Mouse (Mus musculus) liver, embryonic 13.5 days (tissue): Measurements from ENCODE around the gene Dlg2. TPM values are rescaled to one million over a fixed set of nuclear protein-coding genes. Genes with fewer than 3 reads are reported as not detected.

Experiments
- ATAC-seq: fragments of 200-750 bp; cut with Nextera tagmentation; 2 replicates; pipeline ENCODE4 v1.8.0; 2017; ENCODE audit warnings: low read depth, mild to moderate bottlenecking, moderate number of reproducible peaks, moderate library complexity
- DNase-seq: peaks from one replicate; pipeline ENCODE4 v3.0.0; 2022
- H3K27ac ChIP-seq: fragments of 300-500 bp; sonication (generic); 2 replicates; pipeline ENCODE4 v1.5.1; 2015; ENCODE audit warnings: moderate library complexity, mild to moderate bottlenecking, inconsistent platforms
- H3K27me3 ChIP-seq: fragments of 300-500 bp; sonication (generic); 2 replicates; pipeline ENCODE4 v1.6.1; 2015; ENCODE audit warnings: mild to moderate bottlenecking, inconsistent platforms
- H3K36me3 ChIP-seq: fragments of 300-500 bp; sonication (generic); 2 replicates; pipeline ENCODE4 v1.6.1; 2015; ENCODE audit warnings: mild to moderate bottlenecking, inconsistent platforms
- H3K4me1 ChIP-seq: fragments of 300-500 bp; sonication (generic); replicated peaks from 2 replicates; pipeline ENCODE4 v1.6.1; 2015; ENCODE audit warnings: inconsistent platforms
- H3K4me2 ChIP-seq: fragments of 300-500 bp; sonication (generic); 2 replicates; pipeline ENCODE4 v1.6.1; 2015; ENCODE audit warnings: inconsistent platforms, mild to moderate bottlenecking, moderate library complexity
- H3K4me3 ChIP-seq: fragments of 300-500 bp; sonication (generic); replicated peaks from 2 replicates; pipeline ENCODE4 v1.5.1; 2015; ENCODE audit warnings: mild to moderate bottlenecking, inconsistent platforms
- H3K9ac ChIP-seq: fragments of 300-500 bp; sonication (generic); 2 replicates; pipeline ENCODE4 v1.6.1; 2015; ENCODE audit warnings: mild to moderate bottlenecking, inconsistent platforms
- H3K9me3 ChIP-seq: fragments of 300-500 bp; sonication (generic); replicated peaks from 2 replicates; pipeline ENCODE4 v1.6.1; 2016; ENCODE audit warnings: inconsistent platforms
- WGBS: fragments of 180-500 bp; shearing (Covaris S2); methylation state at CpG from one replicate; pipeline ENCODE4 v1.1.7; 2015; ENCODE audit not compliant: insufficient replicate concordance; 5-methylcytosine and 5-hydroxymethylcytosine counted together
- polyA plus RNA-seq: library from polyadenylated mRNA; unstranded; fragments of >200 nt; fragmentation: Nextera tagmentation; extraction: Ambion mirVana; gene quantifications from 2 replicates; pipeline ENCODE4 v1.2.1, GENCODE M21; 2015

The Dlg2 gene
- 0.52 and 0.65 TPM in 2 replicates for polyA plus RNA-seq

DNA sequence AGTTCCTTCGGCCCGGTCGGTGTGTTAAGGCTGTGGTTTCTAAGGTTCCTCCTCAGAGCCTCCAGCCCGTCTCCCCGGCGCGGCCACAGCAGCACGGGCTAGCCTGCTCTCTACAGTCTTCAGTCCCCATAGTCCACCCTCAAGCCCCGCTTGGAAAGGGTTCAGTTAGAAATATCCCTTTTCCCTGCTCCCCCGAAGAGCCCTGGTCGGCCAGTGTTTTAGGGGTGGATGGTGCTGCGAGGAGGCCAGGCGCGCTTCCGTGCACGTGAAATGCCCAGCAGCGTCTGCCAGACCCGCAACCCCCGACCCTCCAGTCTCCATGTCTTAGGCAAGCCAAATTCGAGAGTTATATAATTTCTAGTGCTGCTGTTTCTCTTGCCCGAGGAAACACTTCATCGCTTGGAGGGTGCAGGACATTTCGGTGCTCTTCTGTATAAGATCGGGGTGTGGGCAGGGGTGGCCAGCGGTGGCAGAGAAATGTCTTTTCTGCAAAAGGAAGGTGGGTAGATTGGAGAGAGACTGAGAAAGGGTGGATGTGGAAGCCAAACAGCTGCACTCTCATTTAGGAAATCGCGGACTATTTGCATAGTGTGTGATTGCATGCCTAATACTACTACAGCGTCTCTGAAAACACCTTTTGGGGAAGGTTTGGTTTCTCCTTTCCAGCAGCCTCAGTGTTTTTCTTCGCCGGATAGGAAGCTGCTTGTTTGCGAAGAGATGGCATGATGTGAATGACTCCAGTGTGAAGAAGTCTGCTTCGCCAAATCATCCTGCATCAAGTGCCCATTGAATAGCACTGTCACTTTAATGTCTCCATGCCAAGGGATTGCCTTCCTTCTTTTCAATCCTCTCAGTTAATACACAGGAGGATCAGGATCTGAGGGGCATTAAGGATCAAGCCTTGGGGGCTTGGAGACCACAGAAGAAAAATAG, at the start of gene Dlg2:
Gene Dlg2 (plus strand): TSS at position 360 of the 933 bp plus-strand sequence.
- H3K4me1 ChIP-seq, result peaks cover 28% of the 10 kb centered on the region
- peak within 1 kb of the TSS; percentile 99 for H3K4me2 ChIP-seq
- H3K36me3 ChIP-seq, result no peaks in the 10 kb centered on the region
- no peaks in the 10 kb centered on the region for H3K9me3 ChIP-seq
- H3K9ac ChIP-seq, result peak within 1 kb of the TSS; percentile 84
- peak within 1 kb of the TSS; percentile 73 for H3K4me3 ChIP-seq
- ATAC-seq, result no peak
- no peak for DNase-seq
- WGBS, result under 1% methylated on average over 32 of the region's 32 CpGs
- peak within 1 kb of the TSS; percentile 67 for H3K27ac ChIP-seq
- H3K27me3 ChIP-seq, result peaks cover 14% of the 10 kb centered on the region; the same call in 1 of the 2 replicates

DNA sequence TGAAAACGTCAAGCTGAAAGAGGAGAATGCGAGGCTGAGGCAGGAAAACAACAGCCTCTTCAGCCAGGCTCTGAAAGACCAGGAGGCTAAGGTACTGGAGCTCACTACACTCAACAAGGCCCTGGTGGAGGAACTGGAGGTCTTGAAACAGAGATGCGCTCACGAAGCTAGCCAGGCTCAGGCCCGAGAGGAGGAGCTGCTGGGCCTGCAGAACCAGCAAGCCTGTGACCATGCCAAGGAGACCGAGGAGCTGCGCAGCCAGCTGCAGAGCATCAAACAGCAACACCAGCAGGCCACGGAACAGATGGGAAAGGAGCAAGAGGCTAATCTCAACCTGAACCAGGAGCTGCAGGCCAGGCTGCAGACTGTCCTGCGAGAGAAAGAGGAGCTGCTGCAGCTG, 49.5 kb upstream of the Dlg2 start:
- WGBS, result 59% methylated on average over 9 of the region's 9 CpGs
- DNase-seq, result no peak
- no peak overlapping the region for H3K9ac ChIP-seq
- 0 out of 2 replicates have a peak, but pooled peaks cover 7% of the 10 kb centered on the region for H3K27me3 ChIP-seq
- H3K36me3 ChIP-seq, result no peaks in the 10 kb centered on the region
- no peaks in the 10 kb centered on the region; the same call in 1 of the 2 replicates for H3K4me1 ChIP-seq
- H3K27ac ChIP-seq, result no peak overlapping the region
- H3K9me3 ChIP-seq, result no peaks in the 10 kb centered on the region
- no peak overlapping the region for H3K4me3 ChIP-seq
- H3K4me2 ChIP-seq, result peak overlapping the region; percentile 53
- ATAC-seq, result no peak

DNA sequence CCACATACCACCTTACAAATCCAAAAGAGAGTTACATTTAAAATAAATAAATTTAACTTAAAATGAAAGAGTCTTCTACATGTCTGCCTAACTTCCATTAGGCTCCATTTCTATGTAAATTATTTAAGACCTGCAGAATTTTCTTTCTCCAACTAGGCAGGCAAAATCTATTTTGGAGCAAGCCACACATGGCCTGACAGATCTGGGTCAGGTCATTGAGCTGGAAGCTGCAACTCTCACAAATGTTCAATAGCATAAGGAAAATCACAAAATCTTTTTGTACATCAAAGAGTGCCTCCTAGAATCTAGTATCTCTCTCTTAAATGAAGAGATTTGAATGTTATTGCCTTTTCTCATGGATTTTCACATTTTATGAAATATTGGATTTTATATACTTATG, 44.3 kb upstream of the Dlg2 start:
- H3K27me3 ChIP-seq, result 0 out of 2 replicates have a peak, but pooled peaks cover under 1% of the 10 kb centered on the region
- no peaks in the 10 kb centered on the region for H3K36me3 ChIP-seq
- no peak overlapping the region for H3K4me2 ChIP-seq
- no peaks in the 10 kb centered on the region for H3K9me3 ChIP-seq
- H3K4me1 ChIP-seq, result no peaks in the 10 kb centered on the region
- no peak overlapping the region for H3K27ac ChIP-seq
- ATAC-seq (no peak), DNase-seq (no peak)
- H3K4me3 ChIP-seq, result no peak overlapping the region
- H3K9ac ChIP-seq, result no peak overlapping the region

DNA sequence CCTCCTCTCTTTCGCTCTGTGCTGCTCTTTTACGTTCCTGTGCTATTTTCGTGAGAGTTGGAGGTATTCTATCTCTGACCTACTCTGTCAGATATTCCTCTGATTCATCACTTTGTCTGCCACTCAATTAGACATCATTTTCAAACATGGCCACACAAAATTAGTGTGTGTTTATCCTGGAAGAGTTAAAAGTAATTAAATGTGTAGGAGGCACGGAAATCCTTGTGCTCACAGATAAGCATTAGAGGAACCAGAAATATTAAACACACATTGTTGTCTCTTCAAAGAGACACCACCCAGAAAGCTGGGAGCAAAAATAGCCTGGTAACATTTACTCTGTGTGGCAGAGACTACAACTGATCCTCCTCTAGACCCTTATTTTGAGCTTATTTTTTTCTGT, 36.4 kb upstream of the Dlg2 start:
- H3K9me3 ChIP-seq, result no peaks in the 10 kb centered on the region
- no peaks in the 10 kb centered on the region for H3K27me3 ChIP-seq
- no peaks in the 10 kb centered on the region for H3K36me3 ChIP-seq
- no peak overlapping the region for H3K9ac ChIP-seq
- H3K4me1 ChIP-seq, result no peaks in the 10 kb centered on the region
- no peak overlapping the region for H3K27ac ChIP-seq
- H3K4me3 ChIP-seq, result no peak overlapping the region
- H3K4me2 ChIP-seq, result no peak overlapping the region
- ATAC-seq (no peak), DNase-seq (no peak)
- WGBS, result 73% methylated on average over 4 of the region's 4 CpGs

DNA sequence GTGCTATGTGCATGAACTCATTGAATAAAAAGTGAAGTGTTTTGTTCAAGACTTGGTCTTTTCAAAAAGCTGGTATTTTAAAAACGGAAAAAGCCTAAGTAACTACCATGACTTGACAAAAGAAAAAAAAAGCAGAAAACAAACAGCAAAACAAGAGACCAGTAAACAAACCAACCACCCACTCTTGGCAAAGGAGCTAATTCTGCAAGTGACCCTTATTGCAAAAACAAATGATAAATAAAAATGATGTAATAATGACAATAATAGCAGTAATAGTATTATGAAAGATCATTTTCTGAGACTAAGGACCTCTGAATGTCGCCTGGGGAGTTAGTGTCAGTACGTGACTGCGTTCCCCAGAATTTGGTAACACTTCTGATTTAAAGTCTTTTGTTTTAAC, 34.4 kb upstream of the Dlg2 start:
- Histone ChIP-seq H3K9me3 (no peaks in the 10 kb centered on the region), H3K27ac (peak overlapping the region; percentile 77), H3K4me1 (peaks cover 5% of the 10 kb centered on the region), H3K9ac (peak overlapping the region; percentile 99), H3K27me3 (no peaks in the 10 kb centered on the region), H3K4me3 (peak overlapping the region; percentile 98), H3K4me2 (peak overlapping the region; percentile 86), H3K36me3 (peaks cover under 1% of the 10 kb centered on the region; the same call in 1 of the 2 replicates)
- DNase-seq (no peak), ATAC-seq (no peak)
- 11% methylated on average over 4 of the region's 4 CpGs for WGBS

DNA sequence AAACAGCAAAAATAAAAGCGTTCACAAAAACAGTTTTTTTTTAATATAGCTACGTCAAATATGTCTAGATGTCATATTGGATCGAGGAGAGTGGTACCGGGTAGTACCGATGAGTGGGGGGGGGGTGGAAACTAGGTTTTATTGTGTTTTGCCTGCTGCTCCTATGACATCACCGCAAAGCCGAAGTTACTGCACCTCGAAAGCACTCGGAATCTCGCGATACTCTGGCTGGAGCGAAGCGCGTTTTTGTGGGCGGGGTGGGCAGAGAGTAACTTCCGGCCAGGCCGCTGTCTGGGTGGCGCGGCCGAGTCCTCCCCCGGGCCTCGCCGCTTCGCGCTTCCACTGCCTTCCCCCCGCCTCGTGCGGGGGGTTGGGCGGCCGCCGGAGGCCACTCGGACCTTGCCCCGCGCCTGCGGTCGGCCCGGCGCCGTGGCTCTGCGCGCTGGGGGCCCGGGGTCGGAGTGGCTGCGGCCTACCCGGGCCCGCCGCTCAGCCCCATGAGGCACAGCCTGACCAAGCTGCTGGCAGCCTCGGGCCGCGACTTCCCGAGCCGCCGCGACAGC, 33.9 kb upstream of the Dlg2 start, which contains the start of gene Crebzf:
Gene Crebzf (plus strand): TSS at position 212 of the 563 bp plus-strand sequence.
- 0% methylated on average over 43 of the region's 54 CpGs for WGBS
- H3K9ac ChIP-seq, result peak within 1 kb of the TSS; percentile 99

DNA sequence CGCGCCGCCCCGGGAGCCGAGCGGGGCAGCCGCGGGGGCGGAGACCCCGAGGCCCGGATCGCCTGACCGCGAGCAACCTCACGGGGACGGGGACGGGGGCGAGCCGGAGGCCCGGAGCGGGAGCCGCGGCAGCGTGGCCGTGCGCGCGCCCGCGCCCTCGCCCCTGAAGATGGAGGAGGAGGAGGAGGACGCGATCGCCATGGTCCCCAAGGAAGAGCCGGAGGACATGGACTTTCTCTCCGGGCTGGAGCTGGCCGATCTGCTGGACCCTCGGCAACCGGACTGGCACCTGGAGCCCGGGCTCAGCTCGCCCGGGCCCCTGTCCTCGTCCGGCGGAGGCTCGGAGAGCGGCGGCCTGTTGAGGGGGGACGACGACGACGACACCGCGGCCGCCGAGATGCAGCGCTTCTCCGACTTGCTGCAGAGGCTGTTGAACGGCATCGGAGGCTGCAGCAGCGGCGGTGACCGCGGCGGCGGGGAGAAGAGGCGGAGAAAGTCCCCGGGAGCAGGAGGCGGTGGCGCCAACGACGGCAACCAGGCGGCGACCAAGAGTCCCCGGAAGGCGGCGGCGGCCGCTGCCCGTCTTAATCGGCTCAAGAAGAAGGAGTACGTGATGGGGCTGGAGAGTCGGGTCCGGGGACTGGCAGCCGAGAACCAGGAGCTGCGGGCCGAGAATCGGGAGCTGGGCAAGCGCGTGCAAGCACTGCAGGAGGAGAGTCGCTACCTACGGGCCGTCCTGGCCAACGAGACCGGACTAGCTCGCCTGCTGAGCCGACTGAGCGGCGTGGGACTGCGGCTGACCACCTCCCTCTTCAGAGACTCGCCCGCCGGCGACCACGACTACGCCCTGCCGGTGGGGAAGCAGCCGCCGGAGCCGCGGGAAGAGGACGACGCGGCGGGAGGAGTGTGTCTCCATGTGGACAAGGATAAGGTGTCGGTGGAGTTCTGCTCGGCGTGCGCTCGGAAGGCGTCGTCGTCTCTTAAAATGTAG, 33.1 kb upstream of the Dlg2 start:
- ATAC-seq (peak; percentile 68), DNase-seq (peak; percentile 60)
- Histone ChIP-seq H3K27ac (peak overlapping the region; percentile 94), H3K4me3 (peak overlapping the region; percentile 98), H3K27me3 (no peaks in the 10 kb centered on the region), H3K36me3 (peaks cover 9% of the 10 kb centered on the region), H3K9me3 (no peaks in the 10 kb centered on the region), H3K9ac (peak overlapping the region; percentile 99), H3K4me2 (peak overlapping the region; percentile 86), H3K4me1 (peaks cover 9% of the 10 kb centered on the region)
- under 1% methylated on average over 118 of the region's 123 CpGs for WGBS

More for the DNA sequence above, 33.9 kb upstream of the Dlg2 start, which contains the start of gene Crebzf:
- peak within 1 kb of the TSS; percentile 86 for H3K4me2 ChIP-seq
- ATAC-seq (peak; percentile 92), DNase-seq (peak; percentile 93)
- H3K9me3 ChIP-seq, result no peaks in the 10 kb centered on the region
- H3K36me3 ChIP-seq, result peaks cover 5% of the 10 kb centered on the region
- H3K27ac ChIP-seq, result peak within 1 kb of the TSS; percentile 94
- no peaks in the 10 kb centered on the region for H3K27me3 ChIP-seq
- H3K4me1 ChIP-seq, result peaks cover 8% of the 10 kb centered on the region
- peak within 1 kb of the TSS; percentile 98 for H3K4me3 ChIP-seq

DNA sequence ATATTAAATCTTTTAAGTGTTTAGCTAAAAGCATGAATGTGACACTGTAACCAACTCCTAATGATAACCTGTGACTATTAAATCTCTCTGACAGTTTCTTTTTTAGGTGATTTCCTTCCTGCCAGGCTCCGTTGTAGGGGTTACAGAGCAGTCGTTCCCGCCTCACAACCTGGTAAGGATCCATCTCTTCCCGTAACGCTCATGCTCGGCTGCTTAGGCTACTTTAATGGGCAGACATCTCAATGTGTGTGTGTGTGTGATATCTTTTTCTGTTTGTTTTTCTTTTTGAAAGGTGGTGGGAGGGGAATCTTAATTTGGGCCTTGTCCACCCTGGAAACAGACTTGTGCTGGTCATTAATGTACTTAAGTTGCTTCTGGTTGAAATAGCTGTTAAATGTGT, 32.3 kb upstream of the Dlg2 start:
- Histone ChIP-seq H3K9ac (peak overlapping the region; percentile 99), H3K4me3 (peak overlapping the region; percentile 98), H3K4me1 (peaks cover 9% of the 10 kb centered on the region), H3K27ac (peak overlapping the region; percentile 94), H3K27me3 (no peaks in the 10 kb centered on the region), H3K36me3 (peaks cover 12% of the 10 kb centered on the region), H3K9me3 (no peaks in the 10 kb centered on the region), H3K4me2 (peak overlapping the region; percentile 86)
- under 1% methylated on average over 6 of the region's 6 CpGs for WGBS
- no peak for ATAC-seq
- DNase-seq, result no peak

DNA sequence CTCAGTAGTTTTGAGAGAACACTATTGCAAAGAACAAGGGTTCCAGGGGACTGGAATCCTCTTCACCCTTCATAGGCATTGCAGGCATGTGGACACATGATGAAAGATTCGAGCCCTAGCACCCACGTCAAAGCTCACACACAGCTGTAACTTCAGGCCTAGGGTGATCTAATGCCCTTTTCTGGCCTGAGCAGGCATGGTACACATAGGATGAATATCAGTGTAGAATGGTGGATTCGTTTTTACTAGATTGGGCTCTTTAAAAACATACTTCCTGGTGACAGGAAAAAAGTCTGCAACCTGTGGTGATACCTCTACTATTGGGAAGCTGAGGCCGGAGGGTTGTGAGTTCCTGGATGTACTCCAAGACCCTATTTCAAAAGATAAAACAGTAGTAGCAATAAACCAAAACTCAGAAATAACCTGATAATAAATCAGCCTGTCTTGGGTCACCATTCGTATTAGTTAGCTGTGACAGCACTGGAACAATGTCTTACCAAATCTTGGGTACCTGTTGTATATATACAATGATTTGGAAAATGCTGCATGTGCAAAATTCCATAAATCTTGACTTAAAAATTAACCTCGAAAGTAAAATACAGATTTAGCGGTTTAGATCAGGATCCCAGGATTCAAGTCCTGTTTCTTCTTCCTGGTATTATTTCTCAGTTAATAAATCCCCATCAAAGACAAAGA, 20.2 kb upstream of the Dlg2 start:
- Histone ChIP-seq H3K9me3 (no peaks in the 10 kb centered on the region), H3K9ac (peak overlapping the region; percentile 80), H3K4me3 (peak overlapping the region; percentile 77), H3K4me2 (peak overlapping the region; percentile 87), H3K27me3 (no peaks in the 10 kb centered on the region), H3K27ac (peak overlapping the region; percentile 84), H3K36me3 (peaks cover 25% of the 10 kb centered on the region), H3K4me1 (peaks cover 26% of the 10 kb centered on the region)
- 17% methylated on average over 7 of the region's 7 CpGs for WGBS
- ATAC-seq (no peak), DNase-seq (no peak)

DNA sequence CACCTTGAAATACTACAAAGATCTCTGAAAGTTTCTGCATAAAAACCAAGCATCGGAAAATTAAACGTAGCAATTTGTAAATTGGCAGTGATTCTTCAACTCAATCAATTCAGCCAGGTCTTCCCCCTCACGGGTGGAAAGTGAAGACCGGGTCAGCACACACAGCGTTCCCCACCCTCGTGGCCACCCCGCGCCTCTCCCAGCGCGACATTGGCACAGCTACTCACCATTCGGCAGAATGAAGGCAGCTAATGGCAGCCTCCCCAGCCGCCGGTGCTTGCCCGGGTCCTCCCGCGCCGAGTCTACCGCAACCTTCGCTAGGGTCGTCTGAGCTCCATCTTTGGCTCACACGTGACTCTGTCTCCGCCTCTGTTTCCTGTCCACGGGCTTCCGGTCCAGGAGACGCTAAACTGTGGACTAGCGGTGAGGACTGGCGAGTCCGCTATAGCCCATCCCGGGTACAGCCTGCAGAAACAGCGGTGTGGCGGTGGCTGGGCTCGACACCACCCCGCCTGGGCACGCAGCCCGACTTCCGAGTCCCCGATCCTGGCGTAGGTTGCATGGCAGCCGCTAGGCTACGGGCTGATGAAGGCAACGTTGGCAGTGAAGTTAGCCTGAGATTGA, 19.5 kb upstream of the Dlg2 start, which contains the start of gene Tmem126a:
Gene Tmem126a (minus strand): TSS at position 385 of the 624 bp plus-strand sequence.
- DNase-seq, result peak; percentile 75
- Histone ChIP-seq H3K4me1 (peaks cover 26% of the 10 kb centered on the region), H3K4me3 (peak within 1 kb of the TSS; percentile 77), H3K4me2 (peak within 1 kb of the TSS; percentile 87), H3K36me3 (peaks cover 18% of the 10 kb centered on the region), H3K27ac (peak within 1 kb of the TSS; percentile 84), H3K27me3 (no peaks in the 10 kb centered on the region), H3K9ac (peak within 1 kb of the TSS; percentile 80), H3K9me3 (no peaks in the 10 kb centered on the region)
- under 1% methylated on average over 41 of the region's 41 CpGs for WGBS
- peak; percentile 95 for ATAC-seq
